Mouse (Mus musculus): Measurements from ENCODE around the gene Btbd2.

GRCm38 (mm10) chr10:80700038-80700504 lies 43.2 kb upstream of the Btbd2 start:
- TF ChIP-seq CTCF (IDR thresholded peaks at IDR 0.05; ENCODE audit: insufficient read depth, low read depth, low read length) (no peak), POLR2A (IDR thresholded peaks at IDR 0.05; ENCODE audit: insufficient read depth, low read depth, low read length) (no peak)

Data from olfactory bulb, adult 2 months (tissue).